Mouse (Mus musculus) CH12.LX (cell line): ENCODE data around the gene Fam149a. TPM values are rescaled to one million over a fixed set of nuclear protein-coding genes. Genes with fewer than 3 reads are reported as not detected.
"Not testable (repeated sequence)": the region's sequence is repeated elsewhere in the genome, so short reads cannot be mapped to it uniquely, and the experiment has no call there.

Experiments used
- DNase-seq: peaks from one replicate; pipeline ENCODE4 v3.0.0-alpha.2; 2013; ENCODE audit errors: extremely low read depth
- H3K27ac ChIP-seq: 2 replicates; pipeline ENCODE4 v1.5.1; 2012; ENCODE audit warnings: low read depth, mild to moderate bottlenecking, control low read depth, moderate library complexity; ENCODE audit not compliant: insufficient read depth
- H3K27me3 ChIP-seq: replicated peaks from 2 replicates; pipeline ENCODE3; 2012; ENCODE audit warnings: inconsistent platforms
- H3K36me3 ChIP-seq, 2 experiments: replicated peaks in 1 of 2; 2 replicates each; pipeline versions ENCODE3 to v1.6.1; 2012; ENCODE audit warnings: inconsistent platforms in 1 of 2, low read length in 1 of 2, mild to moderate bottlenecking in 1 of 2, mixed read lengths in 1 of 2, moderate library complexity in 1 of 2; ENCODE audit not compliant: control insufficient read depth in 1 of 2, insufficient read depth in 1 of 2
- H3K4me1 ChIP-seq, 2 experiments: 2 replicates each; pipeline ENCODE4 v1.6.1; 2012; ENCODE audit warnings: inconsistent platforms in 1 of 2, moderate library complexity in 1 of 2; ENCODE audit not compliant: insufficient read depth in 2 of 2, control insufficient read depth in 1 of 2
- H3K4me2 ChIP-seq: 2 replicates; pipeline ENCODE4 v1.6.1; 2012; ENCODE audit warnings: low read depth, mild to moderate bottlenecking, control low read depth; ENCODE audit not compliant: poor library complexity, insufficient read depth, severe bottlenecking
- H3K4me3 ChIP-seq, 3 experiments: fragments of 150-350 bp in 1 of 3; sonication (generic) in 1 of 3; replicated peaks in 1 of 3; 2 replicates each; pipeline versions ENCODE3 to v1.5.1; 2011 to 2012; ENCODE audit warnings: low read depth in 2 of 3, low read length in 2 of 3, mild to moderate bottlenecking in 2 of 3, moderate library complexity in 2 of 3, control low read depth in 1 of 3, improper control_type of control experiment in 1 of 3, inconsistent platforms in 1 of 3, mixed read lengths in 1 of 3; ENCODE audit not compliant: poor library complexity in 1 of 3
- H3K79me2 ChIP-seq: replicated peaks from 2 replicates; pipeline ENCODE4 v1.6.1; 2012; ENCODE audit warnings: mild to moderate bottlenecking, moderate library complexity; ENCODE audit not compliant: control insufficient read depth, poor library complexity, insufficient read depth, severe bottlenecking; ENCODE audit errors: extremely low read depth
- H3K9ac ChIP-seq: 2 replicates; pipeline ENCODE4 v1.6.1; 2012; ENCODE audit warnings: low read depth, mild to moderate bottlenecking, control low read depth, moderate library complexity; ENCODE audit not compliant: insufficient read depth
- H3K9me3 ChIP-seq: replicated peaks from 2 replicates; pipeline ENCODE3; 2012; ENCODE audit warnings: low read length, inconsistent platforms, mixed read lengths
- BHLHE40 ChIP-seq: IDR thresholded peaks from 2 replicates; pipeline ENCODE4 v1.6.1; 2011; ENCODE audit warnings: mild to moderate bottlenecking, low read depth, low read length, improper control_type of control experiment
- CHD1 ChIP-seq: IDR thresholded peaks from 2 replicates; pipeline ENCODE4 v1.6.1; 2012; ENCODE audit warnings: low read depth, low read length, improper control_type of control experiment, inconsistent platforms
- CHD2 ChIP-seq: IDR thresholded peaks from 2 replicates; pipeline ENCODE4 v1.6.1; 2011; ENCODE audit warnings: low read length, improper control_type of control experiment
- CTCF ChIP-seq, 2 experiments: IDR thresholded peaks in 1 of 2; conservative IDR thresholded peaks in 1 of 2; 2 replicates each; pipeline ENCODE4 v1.5.1; 2011 to 2012; ENCODE audit warnings: low read depth in 2 of 2, low read length in 2 of 2, improper control_type of control experiment in 1 of 2, inconsistent platforms in 1 of 2, mild to moderate bottlenecking in 1 of 2, moderate library complexity in 1 of 2
- ETS1 ChIP-seq: conservative IDR thresholded peaks from 2 replicates; pipeline ENCODE4 v1.6.1; 2012; ENCODE audit warnings: low read depth, mild to moderate bottlenecking, inconsistent platforms, low read length, improper control_type of control experiment, moderate library complexity
- GABPA ChIP-seq: IDR thresholded peaks from 2 replicates; pipeline ENCODE4 v1.6.1; 2012; ENCODE audit warnings: low read depth, low read length, improper control_type of control experiment, inconsistent platforms; ENCODE audit not compliant: insufficient replicate concordance
- IRF4 ChIP-seq: IDR thresholded peaks from 2 replicates; pipeline ENCODE4 v1.6.1; 2014; ENCODE audit warnings: low read depth, mild to moderate bottlenecking, inconsistent platforms, low read length, improper control_type of control experiment
- MXI1 ChIP-seq: IDR thresholded peaks from 2 replicates; pipeline ENCODE4 v1.6.1; 2011; ENCODE audit warnings: mild to moderate bottlenecking, low read depth, low read length, improper control_type of control experiment
- NELFE ChIP-seq: IDR thresholded peaks from 2 replicates; pipeline ENCODE4 v1.6.1; 2011; ENCODE audit warnings: low read depth, low read length, improper control_type of control experiment
- NRF1 ChIP-seq: IDR thresholded peaks from 2 replicates; pipeline ENCODE4 v1.6.1; 2014; ENCODE audit warnings: low read depth, mild to moderate bottlenecking, inconsistent platforms, low read length, improper control_type of control experiment, moderate library complexity
- SIN3A ChIP-seq: IDR thresholded peaks from 2 replicates; pipeline ENCODE4 v1.6.1; 2012; ENCODE audit warnings: low read length, improper control_type of control experiment, inconsistent platforms
- TCF12 ChIP-seq: IDR thresholded peaks from 2 replicates; pipeline ENCODE4 v1.6.1; 2014; ENCODE audit warnings: low read depth, mild to moderate bottlenecking, inconsistent platforms, low read length, improper control_type of control experiment
- UBTF ChIP-seq: IDR thresholded peaks from 2 replicates; pipeline ENCODE4 v1.6.1; 2012; ENCODE audit warnings: low read depth, mild to moderate bottlenecking, inconsistent platforms, low read length, improper control_type of control experiment, moderate library complexity
- USF1 ChIP-seq: IDR thresholded peaks from 2 replicates; pipeline ENCODE4 v1.6.1; 2014; ENCODE audit warnings: low read depth, mild to moderate bottlenecking, inconsistent platforms, low read length, improper control_type of control experiment
- ZNF384 ChIP-seq: IDR thresholded peaks from 2 replicates; pipeline ENCODE4 v1.6.1; 2012; ENCODE audit warnings: low read depth, low read length, improper control_type of control experiment, inconsistent platforms
- dilution Hi-C: fragments of 300-500 bp; cut with MboI; formaldehyde crosslinking; loops from 2 replicates; pipeline ENCODE4 v1.14.3; 2020; ENCODE audit warnings: low sequenced_read_pairs; ENCODE audit not compliant: extremely low pct_unique_long_range_greater_than_20kb, extremely low pct_ligation_motif_present
- in situ Hi-C: fragments of 300-500 bp; cut with MboI; formaldehyde crosslinking; loops from 3 replicates; pipeline ENCODE4 v1.14.3; 2019; ENCODE audit warnings: low sequenced_read_pairs, low pct_ligation_motif_present, low pct_unique_long_range_greater_than_20kb, mixed read lengths
- polyA plus RNA-seq: library from polyadenylated mRNA; unstranded; fragments of >175 nt; gene quantifications from 2 replicates; pipeline ENCODE4 v1.2.1, GENCODE M21; 2012; ENCODE audit warnings: low read depth; ENCODE audit not compliant: insufficient read length
- total RNA-seq, 2 experiments: library from RNA; depleted of rRNA; stranded (reverse); fragments of 300-350 nt in 1 of 2; fragments of >200 nt in 1 of 2; gene quantifications; 2 replicates each; pipeline ENCODE4 v1.2.3; 2012 to 2014

Fam149a gene
- total and polyA plus RNA-seq, 3 experiments, result not detected

- no peak for DNase-seq
- Histone ChIP-seq H3K4me3 (no peak overlapping the region), H3K27me3 (no peaks in the 10 kb centered on the region), H3K9me3 (no peaks in the 10 kb centered on the region), H3K4me1 (peaks cover 0 to 11% of the 10 kb centered on the region in 2 experiments; a peak in 1 of 4 replicates), H3K9ac (no peak overlapping the region), H3K79me2 (no peaks in the 10 kb centered on the region), H3K4me2 (no peak overlapping the region), H3K36me3 (no peaks in the 10 kb centered on the region), H3K27ac (no peak overlapping the region)
- dilution Hi-C loops, result no loop called here
- in situ Hi-C loops, result no loop called here
- TF ChIP-seq IRF4 (no peak), CTCF (conservative IDR thresholded peaks at IDR 0.05 in 1 of 2, IDR thresholded peaks at IDR 0.05 in 1 of 2; ENCODE audit: low read depth in 2 of 2, low read length in 2 of 2) (no peak), BHLHE40 (no peak), UBTF (no peak), CHD2 (no peak), USF1 (no peak), CHD1 (no peak), TCF12 (no peak), GABPA (no peak), NELFE (no peak), ZNF384 (no peak), MXI1 (no peak), SIN3A (no peak), NRF1 (no peak), ETS1 (no peak)
Measured at GRCm38 (mm10) chr8:45329206-45329980, 52.7 kb downstream of the Fam149a start.

- dilution Hi-C loops, DNase-seq, H3K4me2 ChIP-seq, H3K36me3 ChIP-seq, H3K79me2 ChIP-seq, in situ Hi-C loops, H3K9me3 ChIP-seq, H3K4me1 ChIP-seq, H3K27me3 ChIP-seq, H3K9ac ChIP-seq, H3K27ac ChIP-seq, H3K4me3 ChIP-seq: not testable (repeated sequence)
Measured at GRCm38 (mm10) chr8:45327076-45327475, 55.0 kb downstream of the Fam149a start.
